Mouse (Mus musculus) neural tube, embryonic 10.5 days (tissue): ENCODE measurements around the gene Chst8.

ENCODE experiments used
- DNase-seq: peaks from one replicate; pipeline ENCODE4 v3.0.0-alpha.2; 2017; ENCODE audit warnings: low spot score; ENCODE audit errors: extremely low spot score

Chst8 gene

DNA sequence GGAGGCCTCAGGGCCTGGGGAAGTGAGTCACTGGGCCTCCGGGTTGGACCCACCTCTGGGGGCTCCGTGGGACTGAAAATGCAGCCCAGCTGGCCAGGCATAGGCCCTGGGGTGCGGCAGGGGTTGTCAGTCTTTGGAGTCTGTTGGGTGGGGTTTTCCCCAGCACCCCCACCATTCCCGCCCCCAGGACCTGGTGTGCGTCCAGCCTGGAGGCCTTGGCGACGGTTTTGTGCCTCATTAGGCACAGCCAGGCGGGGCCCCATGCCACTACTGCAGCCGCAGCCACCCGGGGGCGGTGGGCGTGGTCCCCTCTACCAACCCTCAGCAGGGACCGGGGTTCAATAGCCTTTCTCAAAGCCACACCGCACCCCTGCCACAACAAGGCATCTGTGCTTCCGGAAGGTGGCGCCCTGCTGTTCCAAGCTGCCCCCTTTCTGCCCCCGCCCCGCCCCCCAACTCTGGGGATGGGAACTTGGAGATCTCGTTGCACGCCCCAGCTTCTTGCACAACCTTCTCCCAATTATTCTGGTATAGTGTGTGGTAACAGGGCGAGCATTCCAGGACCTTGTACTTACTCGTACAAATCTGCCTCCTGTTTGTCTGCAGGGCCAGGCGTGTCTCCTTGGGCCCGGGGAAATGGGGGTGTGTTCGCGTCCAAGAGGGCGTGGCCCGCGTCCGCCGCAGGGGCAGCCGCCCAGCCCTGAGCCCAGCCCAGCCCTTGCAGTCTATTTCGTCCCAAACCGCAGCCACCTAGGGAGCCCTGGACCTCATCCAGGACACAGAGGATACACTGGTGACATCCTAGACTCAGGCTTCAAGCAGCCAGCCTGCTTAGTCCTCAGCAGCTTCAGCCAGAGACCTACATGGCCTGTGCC, 182.1 kb downstream of the Chst8 start:
- peak; percentile 59 for DNase-seq

- DNase-seq, result no peak
These were observed 182.8 kb downstream of the Chst8 start for GRCm38 (mm10) chr7:34629702-34630210.
